Mouse (Mus musculus): Measurements from ENCODE around the gene Casc1.

Gene Casc1

DNA sequence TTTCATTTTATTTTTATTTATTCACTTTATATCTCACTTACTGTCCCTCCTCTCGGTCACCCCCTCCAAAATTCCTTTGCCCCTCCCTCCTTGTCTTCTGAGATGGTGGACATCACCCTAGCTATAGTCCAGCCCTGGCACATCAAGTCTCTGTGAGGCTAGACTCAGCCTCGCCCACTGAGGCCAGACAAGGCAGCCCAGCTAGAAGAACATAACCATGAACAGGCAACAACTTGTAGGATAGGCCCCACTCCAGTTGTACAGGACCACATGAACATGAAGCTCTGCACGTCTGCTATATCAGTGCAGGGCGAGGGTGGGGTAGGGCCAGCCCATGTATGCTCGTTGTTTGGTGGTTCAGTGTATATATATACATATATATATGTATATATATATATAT, 78.8 kb downstream of the Casc1 start:
- no peak for TF ChIP-seq GATA4 (IDR thresholded peaks at IDR 0.05; ENCODE audit: insufficient replicate concordance, low read length)

DNA sequence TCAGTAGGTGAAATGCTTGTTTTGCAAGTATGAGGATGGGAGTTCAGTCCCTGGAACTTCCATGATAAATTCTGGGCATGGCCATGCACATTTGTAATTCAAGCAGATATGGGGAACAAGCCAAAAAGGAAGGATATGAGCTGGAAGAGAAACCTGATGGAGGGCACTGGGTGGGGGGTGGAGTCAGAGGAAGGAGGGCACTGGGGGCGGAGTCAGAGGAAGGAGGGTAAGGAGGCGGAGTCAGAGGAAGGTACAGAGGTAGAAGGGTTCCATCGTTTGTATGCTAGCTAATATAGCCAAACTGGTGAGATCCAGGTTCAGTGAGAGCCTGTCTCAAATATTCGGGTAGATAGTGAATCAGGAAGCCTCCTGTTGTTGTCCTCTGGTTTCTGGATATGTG, 81.2 kb downstream of the Casc1 start:
- no peak for TF ChIP-seq GATA4 (IDR thresholded peaks at IDR 0.05; ENCODE audit: insufficient replicate concordance, low read length)

DNA sequence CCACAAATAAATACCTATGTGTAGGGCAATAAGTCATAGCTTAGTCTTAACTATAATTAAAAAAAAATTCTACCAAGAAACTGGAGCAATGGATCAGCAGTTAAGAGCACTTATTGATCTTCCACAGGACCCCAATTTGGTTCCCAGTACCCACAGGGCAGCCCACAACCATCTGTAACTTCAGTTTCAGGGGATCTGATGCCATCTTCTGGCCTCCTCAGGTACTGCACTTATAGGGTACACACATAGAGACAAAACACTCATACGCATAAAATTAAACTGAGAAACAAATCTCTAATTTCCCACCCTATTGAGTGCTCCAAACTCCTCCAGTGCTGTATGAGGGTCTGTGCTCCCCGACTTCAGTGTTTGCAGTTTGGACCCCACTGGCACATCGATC, 83.2 kb downstream of the Casc1 start:
- TF ChIP-seq GATA4 (IDR thresholded peaks at IDR 0.05; ENCODE audit: insufficient replicate concordance, low read length) = no peak

GRCm38 (mm10) chr6:145125591-145126113, 85.2 kb downstream of the Casc1 start:
- no peak for TF ChIP-seq GATA4 (IDR thresholded peaks at IDR 0.05; ENCODE audit: insufficient replicate concordance, low read length)
